Mouse (Mus musculus): Measurements from ENCODE around the gene Rplp2. TPM values are rescaled to one million over a fixed set of nuclear protein-coding genes. Genes with fewer than 3 reads are reported as not detected.
"Not testable (repeated sequence)": the region's sequence is repeated elsewhere in the genome, so short reads cannot be mapped to it uniquely, and the experiment has no call there.

Gene Rplp2
- total RNA-seq (2022): 100 to 1,000 TPM; 490 to 734 (median 578) TPM

- DNase-seq (ENCODE audit: low spot score in 2 of 2): peak; percentile 92 to 95
Observed at GRCm38 (mm10) chr7:141447110-141447991, at the start of gene Rplp2. TSS of gene Rplp2 (plus strand) at chr7:141447370.

- DNase-seq (ENCODE audit: low spot score in 2 of 2): no peak
Observed at GRCm38 (mm10) chr7:141403305-141403704, 43.9 kb upstream of the Rplp2 start.

GRCm38 (mm10) chr7:141405466-141405865 is 41.7 kb upstream of the Rplp2 start:
- no peak for DNase-seq (ENCODE audit: low spot score in 2 of 2)

GRCm38 (mm10) chr7:141407670-141408069 is 39.5 kb upstream of the Rplp2 start:
- not testable (repeated sequence) for DNase-seq (ENCODE audit: low spot score in 2 of 2)

GRCm38 (mm10) chr7:141408833-141409232 is 38.3 kb upstream of the Rplp2 start:
- DNase-seq (ENCODE audit: low spot score in 2 of 2): peak; percentile 66 to 87

GRCm38 (mm10) chr7:141410631-141411030 is 36.5 kb upstream of the Rplp2 start:
- DNase-seq (ENCODE audit: low spot score in 2 of 2): no peak

GRCm38 (mm10) chr7:141411667-141412066 is 35.5 kb upstream of the Rplp2 start:
- no peak for DNase-seq (ENCODE audit: low spot score in 2 of 2)

GRCm38 (mm10) chr7:141413331-141413730 is 33.8 kb upstream of the Rplp2 start:
- no peak for DNase-seq (ENCODE audit: low spot score in 2 of 2)

- DNase-seq (ENCODE audit: low spot score in 2 of 2): peak; percentile 96 to 99
Observed at GRCm38 (mm10) chr7:141413809-141414584, 33.2 kb upstream of the Rplp2 start, which contains the start of gene Gatd1. TSS of gene Gatd1 (minus strand) at chr7:141414136.

GRCm38 (mm10) chr7:141416144-141416841 is 30.9 kb upstream of the Rplp2 start:
- no peak for DNase-seq (ENCODE audit: low spot score in 2 of 2)

- no peak for DNase-seq (ENCODE audit: low spot score in 2 of 2)
Observed at GRCm38 (mm10) chr7:141417731-141418681, 29.2 kb upstream of the Rplp2 start.

- no peak for DNase-seq (ENCODE audit: low spot score in 2 of 2)
Observed at GRCm38 (mm10) chr7:141418970-141419369, 28.2 kb upstream of the Rplp2 start.

GRCm38 (mm10) chr7:141420030-141420702 is 27.0 kb upstream of the Rplp2 start:
- no peak for DNase-seq (ENCODE audit: low spot score in 2 of 2)

- DNase-seq (ENCODE audit: low spot score in 2 of 2): no peak
Observed at GRCm38 (mm10) chr7:141423811-141424210, 23.4 kb upstream of the Rplp2 start.

- DNase-seq (ENCODE audit: low spot score in 2 of 2): no peak
Observed at GRCm38 (mm10) chr7:141426948-141427730, 20.0 kb upstream of the Rplp2 start.

GRCm38 (mm10) chr7:141428701-141429100 is 18.5 kb upstream of the Rplp2 start:
- no peak for DNase-seq (ENCODE audit: low spot score in 2 of 2)

GRCm38 (mm10) chr7:141429310-141429709 is 17.9 kb upstream of the Rplp2 start, which contains the start of gene Cend1:
TSS of gene Cend1 (minus strand) at chr7:141429491.
- DNase-seq (ENCODE audit: low spot score in 2 of 2): peak; percentile 90 to 92

GRCm38 (mm10) chr7:141429840-141430584 is 17.2 kb upstream of the Rplp2 start:
- DNase-seq (ENCODE audit: low spot score in 2 of 2): no peak
